Mouse (Mus musculus): ENCODE results near the gene Acacb. TPM values are rescaled to one million over a fixed set of nuclear protein-coding genes. Genes with fewer than 3 reads are reported as not detected.

The Acacb gene
- polyA plus RNA-seq, 1 experiment from 2014 or later: 1.4 TPM

DNA sequence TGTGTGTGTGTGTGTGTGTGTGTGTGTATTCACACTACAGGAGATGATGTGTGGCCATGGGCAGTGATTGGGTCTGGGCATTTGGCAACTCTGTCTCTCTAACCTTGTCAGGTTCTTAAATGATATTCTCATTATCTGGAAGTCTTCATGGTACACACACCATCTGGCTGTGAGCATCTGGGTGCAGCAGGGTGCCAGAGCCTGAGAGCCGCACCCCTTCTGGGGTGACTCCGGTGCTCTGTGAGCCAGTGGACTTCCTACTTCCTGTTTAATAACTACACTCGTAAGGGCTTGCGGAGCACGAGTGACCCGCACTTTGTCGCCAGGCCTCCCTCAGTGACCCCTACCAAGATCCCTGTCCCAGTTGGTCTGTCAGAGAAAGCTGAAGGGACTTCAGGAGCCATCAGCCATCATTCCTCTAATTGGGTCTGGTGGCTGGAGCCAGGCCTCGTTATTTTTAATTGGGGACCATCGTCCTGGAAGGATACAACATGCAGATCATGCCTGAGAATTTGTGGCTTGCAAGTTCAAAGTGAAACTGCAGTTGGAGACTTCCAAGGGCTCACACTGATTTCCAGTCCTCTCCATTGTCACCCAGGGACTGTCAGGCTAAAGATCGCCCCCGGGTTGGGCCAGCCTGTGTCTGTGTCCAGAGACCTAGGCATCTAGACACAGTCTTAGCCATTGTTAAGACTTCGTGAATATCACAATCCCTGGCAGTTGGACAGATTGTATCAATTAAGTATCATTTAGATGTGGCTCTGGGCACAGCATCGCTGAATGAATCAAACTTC lies 138.5 kb downstream of the Acacb start:
- Histone ChIP-seq H3K9me3 (no peaks in the 10 kb centered on the region), H3K27ac (no peak overlapping the region), H3K36me3 (no peaks in the 10 kb centered on the region), H3K27me3 (replicated peaks) (peaks cover 3% of the 10 kb centered on the region; the same call in 1 of the 2 replicates), H3K9ac (no peak overlapping the region), H3K4me2 (replicated peaks) (no peak overlapping the region), H3K4me3 (replicated peaks) (no peak overlapping the region), H3K4me1 (replicated peaks) (no peaks in the 10 kb centered on the region)
- no peak for ATAC-seq
- WGBS: 77% methylated on average over 13 of the region's 13 CpGs

DNA sequence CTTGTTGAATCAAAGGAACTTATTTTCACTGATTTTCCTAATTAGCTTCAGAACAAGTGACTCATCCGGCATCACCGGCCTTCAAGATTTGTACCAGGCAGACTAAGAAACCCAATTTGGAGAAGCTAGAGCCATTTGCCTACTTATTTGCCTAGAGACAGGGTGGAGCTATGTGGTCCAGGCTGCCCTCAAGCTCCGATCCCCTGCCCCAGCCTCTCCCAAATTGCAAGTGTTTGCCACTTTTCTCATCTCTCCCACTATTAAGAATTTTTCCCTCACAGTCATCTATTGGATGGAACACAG lies 139.0 kb downstream of the Acacb start:
- 89% methylated on average over 3 of the region's 3 CpGs for WGBS
- H3K4me3 ChIP-seq (replicated peaks): no peak overlapping the region

DNA sequence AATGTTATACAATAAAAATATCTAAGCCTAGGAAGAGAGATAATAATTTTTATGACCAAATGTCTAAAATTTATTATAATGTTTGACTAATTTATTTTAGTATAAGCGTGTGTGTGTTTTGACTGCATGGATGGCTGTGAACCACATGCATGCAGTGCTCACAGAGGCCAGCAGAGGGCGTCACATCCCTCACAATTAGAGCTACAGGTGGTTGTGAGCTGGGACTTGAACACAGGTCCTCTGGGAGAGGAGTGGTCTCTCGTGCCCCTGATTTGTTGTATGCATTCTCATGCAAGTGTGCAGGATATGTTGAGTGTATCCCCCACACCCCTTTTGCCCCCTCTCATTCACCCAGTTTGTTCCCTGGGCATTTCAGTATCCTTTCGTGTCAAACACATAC lies 139.8 kb downstream of the Acacb start:
- Histone ChIP-seq H3K9me3 (no peaks in the 10 kb centered on the region), H3K4me1 (replicated peaks) (no peaks in the 10 kb centered on the region), H3K27me3 (replicated peaks) (0 out of 2 replicates have a peak, but pooled peaks cover 3% of the 10 kb centered on the region), H3K36me3 (no peaks in the 10 kb centered on the region), H3K9ac (no peak overlapping the region), H3K4me2 (replicated peaks) (no peak overlapping the region), H3K4me3 (replicated peaks) (no peak overlapping the region), H3K27ac (no peak overlapping the region)
- 74% methylated on average over 4 of the region's 4 CpGs for whole genome bisulfite sequencing
- ATAC-seq: no peak

More for the DNA sequence above, 139.0 kb downstream of the Acacb start:
- Histone ChIP-seq H3K27ac (no peak overlapping the region), H3K27me3 (replicated peaks) (0 out of 2 replicates have a peak, but pooled peaks cover 3% of the 10 kb centered on the region), H3K36me3 (no peaks in the 10 kb centered on the region), H3K9me3 (no peaks in the 10 kb centered on the region), H3K4me1 (replicated peaks) (no peaks in the 10 kb centered on the region), H3K4me2 (replicated peaks) (no peak overlapping the region), H3K9ac (no peak overlapping the region)
- no peak for ATAC-seq

DNA sequence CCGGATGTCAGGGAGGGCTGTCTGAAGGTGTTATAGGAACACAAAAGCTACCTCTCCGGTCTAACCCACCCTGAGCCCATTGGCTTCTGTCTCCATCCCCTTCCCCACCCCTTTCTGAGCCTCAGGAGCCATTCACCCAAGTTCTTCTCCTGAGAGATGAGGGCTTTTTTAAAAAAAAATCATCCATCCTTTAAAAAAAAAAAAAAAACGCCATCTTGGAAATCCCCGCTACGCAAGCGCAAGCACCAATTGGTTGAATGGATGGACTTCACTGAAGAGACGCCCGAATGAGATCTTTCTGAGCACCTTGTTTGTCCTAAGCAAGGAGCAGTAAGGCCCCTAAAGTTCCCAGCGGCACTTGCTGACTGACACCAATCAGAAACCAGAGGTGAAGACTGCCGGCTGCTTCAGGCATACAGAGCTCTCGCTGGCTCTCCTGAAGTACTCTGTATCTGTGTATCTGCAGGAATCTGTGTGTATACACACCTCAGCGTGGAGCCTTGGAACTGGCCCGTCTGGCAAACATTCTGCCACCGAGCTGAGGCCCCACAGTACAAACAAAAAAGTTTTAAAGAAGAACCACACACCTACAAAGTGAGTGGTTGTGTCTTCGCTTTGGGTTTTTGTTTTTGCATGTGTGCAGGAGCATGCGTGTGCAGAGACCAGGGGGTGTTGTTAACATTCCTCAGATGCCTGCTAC lies 140.7 kb downstream of the Acacb start:
- Histone ChIP-seq H3K36me3 (no peaks in the 10 kb centered on the region), H3K9ac (no peak overlapping the region)

DNA sequence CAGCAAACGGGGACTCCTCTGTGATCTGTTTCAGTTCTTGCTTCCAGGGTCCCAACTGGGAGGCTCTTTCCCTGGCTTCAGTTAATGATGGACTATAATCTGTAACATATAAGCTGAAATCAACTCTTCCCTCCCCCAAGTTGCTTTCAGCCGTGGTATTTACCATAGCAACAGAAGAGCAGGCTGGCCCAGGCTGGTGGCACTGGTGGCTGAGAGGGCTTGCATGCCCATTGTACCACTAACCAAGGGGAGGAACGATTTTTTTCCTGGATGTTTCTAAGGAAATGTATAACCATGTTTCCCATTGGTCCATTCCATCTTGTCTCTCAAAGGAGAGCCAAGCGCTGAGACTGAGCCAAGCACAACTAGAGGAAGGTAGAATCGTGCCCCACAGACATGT lies 142.1 kb downstream of the Acacb start:
- ATAC-seq: no peak
- Histone ChIP-seq H3K27me3 (replicated peaks) (0 out of 2 replicates have a peak, but pooled peaks cover 3% of the 10 kb centered on the region), H3K9ac (no peak overlapping the region), H3K4me1 (replicated peaks) (no peaks in the 10 kb centered on the region), H3K27ac (no peak overlapping the region), H3K4me2 (replicated peaks) (no peak overlapping the region), H3K9me3 (no peaks in the 10 kb centered on the region), H3K4me3 (replicated peaks) (no peak overlapping the region), H3K36me3 (no peaks in the 10 kb centered on the region)
- WGBS: 83% methylated on average over 5 of the region's 5 CpGs

More for the DNA sequence above, 140.7 kb downstream of the Acacb start:
- Histone ChIP-seq H3K4me1 (replicated peaks) (no peaks in the 10 kb centered on the region), H3K4me2 (replicated peaks) (no peak overlapping the region), H3K27me3 (replicated peaks) (0 out of 2 replicates have a peak, but pooled peaks cover 3% of the 10 kb centered on the region), H3K4me3 (replicated peaks) (no peak overlapping the region), H3K9me3 (no peaks in the 10 kb centered on the region), H3K27ac (no peak overlapping the region)
- 63% methylated on average over 16 of the region's 16 CpGs for WGBS
- ATAC-seq: no peak

DNA sequence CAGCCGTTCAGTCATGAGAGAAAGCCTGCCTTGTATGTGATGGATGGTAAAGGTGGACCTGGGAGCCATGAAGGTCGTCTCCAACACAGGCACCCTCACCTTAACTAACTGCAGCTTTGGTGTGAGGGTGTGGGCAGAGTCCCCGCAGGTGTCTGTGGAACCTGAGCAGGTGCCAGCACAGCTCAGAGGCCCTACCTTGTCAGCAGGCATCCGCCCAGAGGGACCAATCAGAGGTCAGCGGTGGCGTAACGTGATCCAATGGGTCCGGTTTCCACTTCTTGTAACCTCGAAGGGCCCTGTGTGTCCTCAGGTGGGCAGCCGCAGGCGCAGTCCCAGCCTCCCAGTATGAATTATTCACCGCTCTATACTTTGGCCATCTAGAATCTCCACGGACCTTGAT lies 142.5 kb downstream of the Acacb start, which contains the start of gene Myo1h:
Myo1h (plus strand) TSS at position 293 of the 400 bp plus-strand sequence.
- H3K36me3 ChIP-seq: no peaks in the 10 kb centered on the region
- no peak within 1 kb of the TSS for H3K4me3 ChIP-seq (replicated peaks)
- no peak within 1 kb of the TSS for H3K9ac ChIP-seq
- no peaks in the 10 kb centered on the region for H3K9me3 ChIP-seq
- H3K27ac ChIP-seq: no peak within 1 kb of the TSS
- H3K4me2 ChIP-seq (replicated peaks): no peak within 1 kb of the TSS
- 0 out of 2 replicates have a peak, but pooled peaks cover 3% of the 10 kb centered on the region for H3K27me3 ChIP-seq (replicated peaks)
- no peak for ATAC-seq
- WGBS: 38% methylated on average over 13 of the region's 13 CpGs
- H3K4me1 ChIP-seq (replicated peaks): no peaks in the 10 kb centered on the region

DNA sequence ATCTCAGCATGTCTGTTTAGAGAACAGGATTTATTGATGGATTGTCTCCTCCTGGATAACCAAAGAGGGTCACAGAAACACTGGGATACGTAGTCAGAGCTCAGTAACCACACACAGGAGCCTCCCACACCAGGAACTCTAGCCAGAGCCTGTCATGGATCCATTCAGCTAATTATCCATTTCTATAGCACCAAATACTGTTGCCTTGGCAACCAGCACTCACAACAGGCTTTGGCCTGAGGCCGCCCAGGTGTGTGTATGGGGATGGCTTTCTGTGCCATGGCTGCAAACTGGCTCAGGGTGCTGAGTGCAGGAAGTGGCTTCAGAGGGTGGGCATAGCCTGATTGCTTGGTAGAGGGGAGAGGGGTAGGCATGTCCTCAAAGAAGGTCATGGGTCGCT lies 143.7 kb downstream of the Acacb start:
- no peak overlapping the region for H3K9ac ChIP-seq
- no peaks in the 10 kb centered on the region for H3K4me1 ChIP-seq (replicated peaks)
- H3K4me3 ChIP-seq (replicated peaks): no peak overlapping the region
- no peaks in the 10 kb centered on the region for H3K9me3 ChIP-seq
- no peaks in the 10 kb centered on the region for H3K36me3 ChIP-seq
- H3K27me3 ChIP-seq (replicated peaks): 0 out of 2 replicates have a peak, but pooled peaks cover 3% of the 10 kb centered on the region
- no peak overlapping the region for H3K27ac ChIP-seq
- no peak overlapping the region for H3K4me2 ChIP-seq (replicated peaks)
- ATAC-seq: no peak
- 72% methylated on average over 3 of the region's 3 CpGs for WGBS

DNA sequence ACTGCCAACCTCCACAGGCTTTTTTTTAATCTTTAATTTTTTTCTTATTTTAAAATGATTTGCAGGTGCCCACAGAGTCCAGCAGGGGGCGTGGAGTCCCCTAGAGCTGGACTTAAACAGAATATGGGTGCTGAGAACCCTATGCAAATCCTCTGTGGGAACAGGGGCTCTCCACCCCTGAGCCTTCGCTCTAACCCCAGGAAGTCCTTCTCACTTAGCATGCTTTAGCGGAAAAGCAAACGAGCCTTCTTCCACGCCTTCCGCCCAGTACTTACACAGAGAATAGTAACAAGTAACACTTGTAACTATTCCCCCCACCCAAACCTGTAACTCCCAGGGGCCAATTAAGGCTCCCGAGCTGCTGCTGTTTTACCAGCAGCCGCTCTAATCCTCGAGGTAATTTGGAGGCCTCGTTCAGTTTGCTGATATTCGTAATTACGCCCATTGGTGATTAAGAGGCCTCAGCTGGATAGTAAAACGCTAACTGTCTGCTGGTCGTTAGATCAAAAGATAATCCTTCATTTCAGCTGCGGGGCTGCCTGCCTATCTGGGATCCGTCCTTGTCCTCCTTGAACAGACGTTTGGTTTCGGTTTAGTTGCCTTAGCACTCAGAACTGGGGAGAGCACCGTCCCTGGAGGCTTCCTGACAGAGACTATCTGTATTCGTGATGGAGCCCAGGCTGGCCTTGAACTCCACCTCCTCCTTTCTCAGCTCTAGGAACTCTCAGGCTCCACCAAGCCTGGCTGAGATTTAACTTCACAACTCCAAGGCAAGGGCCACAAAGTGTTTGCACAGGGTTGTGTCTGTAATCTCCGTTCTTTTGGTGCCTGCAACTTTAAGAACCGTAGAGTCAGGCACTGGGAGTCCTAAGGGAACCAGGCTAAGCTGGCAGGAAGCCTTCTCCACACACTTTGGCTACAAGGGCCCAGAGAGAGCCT lies 150.6 kb downstream of the Acacb start:
- H3K9ac ChIP-seq: no peak overlapping the region
- peak overlapping the region; percentile 47 for H3K4me2 ChIP-seq (replicated peaks)
- no peaks in the 10 kb centered on the region for H3K36me3 ChIP-seq
- H3K27ac ChIP-seq: no peak overlapping the region
- 0 out of 2 replicates have a peak, but pooled peaks have one; percentile 34 for ATAC-seq
- no peaks in the 10 kb centered on the region for H3K27me3 ChIP-seq (replicated peaks)
- WGBS: 21% methylated on average over 22 of the region's 22 CpGs
- no peaks in the 10 kb centered on the region; the same call in 1 of the 2 replicates for H3K4me1 ChIP-seq (replicated peaks)
- 0 out of 2 replicates have a peak overlapping the region, but pooled peaks have one; percentile 1 for H3K4me3 ChIP-seq (replicated peaks)
- H3K9me3 ChIP-seq: no peaks in the 10 kb centered on the region

DNA sequence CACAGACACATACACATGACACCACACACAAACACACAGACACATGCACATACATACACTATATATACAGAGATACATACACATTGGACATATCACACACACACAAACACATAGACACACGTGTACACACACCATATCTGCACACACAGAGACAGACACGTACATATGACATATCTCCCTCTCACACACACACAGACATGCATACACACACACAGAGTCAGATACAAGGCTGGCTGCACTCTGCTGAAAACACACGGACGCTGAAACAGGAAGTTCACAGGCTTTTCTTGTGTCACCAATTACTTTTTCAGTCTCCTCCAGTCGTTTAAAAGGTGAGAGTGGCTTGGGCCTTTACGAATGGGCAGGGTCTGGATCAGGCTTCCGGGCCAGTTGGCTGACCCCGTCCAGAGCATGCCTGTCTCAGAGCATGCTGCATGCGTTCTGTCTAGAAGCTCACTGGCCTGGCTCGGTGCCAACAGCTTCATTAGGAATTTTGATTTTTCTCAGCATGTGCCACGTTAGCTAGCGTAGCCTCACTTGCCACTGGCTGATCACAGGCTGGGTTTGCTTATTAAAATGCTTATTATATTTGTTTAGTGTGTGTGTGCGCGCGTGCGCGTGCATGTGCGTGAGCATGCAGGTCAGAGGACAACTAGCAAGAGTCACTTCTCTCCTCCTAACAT lies 152.0 kb downstream of the Acacb start:
- Histone ChIP-seq H3K36me3 (no peaks in the 10 kb centered on the region), H3K27me3 (replicated peaks) (no peaks in the 10 kb centered on the region), H3K9me3 (no peaks in the 10 kb centered on the region), H3K4me3 (replicated peaks) (no peak overlapping the region), H3K9ac (no peak overlapping the region), H3K27ac (no peak overlapping the region), H3K4me1 (replicated peaks) (no peaks in the 10 kb centered on the region; the same call in 1 of the 2 replicates), H3K4me2 (replicated peaks) (no peak overlapping the region)
- ATAC-seq: no peak
- 58% methylated on average over 18 of the region's 18 CpGs for WGBS

DNA sequence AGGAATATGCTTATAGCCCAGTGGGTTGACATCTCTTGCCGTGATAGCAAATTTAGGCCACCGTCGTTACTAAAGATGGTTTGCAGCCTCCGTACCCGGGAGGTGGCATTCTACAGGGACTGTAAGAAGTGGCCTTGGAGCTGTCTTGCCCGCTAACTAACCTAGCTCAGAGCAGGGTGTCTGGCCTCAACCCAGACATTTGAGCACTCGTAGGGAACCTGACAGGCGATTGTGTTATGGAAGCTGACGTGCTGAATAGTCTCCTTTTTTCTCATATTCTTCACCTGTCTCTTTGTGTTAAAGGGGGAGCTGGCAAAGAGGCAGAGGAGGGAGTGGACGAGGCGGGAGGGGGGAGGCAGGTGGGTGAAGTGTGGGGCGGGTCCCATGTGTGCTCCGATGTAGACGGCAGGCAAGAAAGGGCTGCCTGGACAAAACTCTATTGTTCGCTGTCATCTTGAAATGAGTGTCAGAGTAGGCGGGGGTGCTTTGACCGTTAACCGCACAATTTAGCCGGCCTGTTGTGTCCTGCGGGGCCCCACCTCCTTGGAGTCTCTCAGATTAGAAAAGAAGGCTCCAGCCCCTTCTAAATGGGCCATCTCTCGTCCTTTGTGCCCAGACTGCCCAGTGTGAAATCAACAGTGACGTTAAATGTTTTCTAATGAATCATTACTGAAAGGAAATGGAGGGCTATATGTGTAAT lies 153.0 kb downstream of the Acacb start:
- Histone ChIP-seq H3K9me3 (no peaks in the 10 kb centered on the region), H3K4me1 (replicated peaks) (no peaks in the 10 kb centered on the region; the same call in 1 of the 2 replicates), H3K4me2 (replicated peaks) (no peak overlapping the region), H3K9ac (no peak overlapping the region), H3K27ac (no peak overlapping the region), H3K27me3 (replicated peaks) (no peaks in the 10 kb centered on the region), H3K4me3 (replicated peaks) (no peak overlapping the region), H3K36me3 (no peaks in the 10 kb centered on the region)
- 62% methylated on average over 22 of the region's 22 CpGs for WGBS
- no peak for ATAC-seq

Data from intestine, embryonic 15.5 days (tissue).